Mouse (Mus musculus) embryonic fibroblast, embryonic 13.5 days (primary cell): Measurements from ENCODE around the gene Rpl36a-ps1.

ENCODE experiments used
- CTCF ChIP-seq: IDR thresholded peaks from 2 replicates; pipeline ENCODE4 v1.5.1; 2011; ENCODE audit warnings: mild to moderate bottlenecking, control low read depth, low read length, moderate library complexity, borderline replicate concordance; ENCODE audit not compliant: insufficient read depth
- POLR2A ChIP-seq: IDR thresholded peaks from 2 replicates; pipeline ENCODE4 v1.6.1; 2011; ENCODE audit warnings: low read depth, mild to moderate bottlenecking, control low read depth, low read length, moderate library complexity

- TF ChIP-seq POLR2A (no peak), CTCF (no peak)
Measured at GRCm38 (mm10) chr14:98994218-98994617, at the start of gene Rpl36a-ps1.
